Mouse (Mus musculus): ENCODE measurements at regions not wholly inside any gene's neighbourhood (a gene's known extent, or its start where the extent isn't known, plus 50 kb on each side); places are given as distances from the start of the nearest gene placed in this dataset.

DNA sequence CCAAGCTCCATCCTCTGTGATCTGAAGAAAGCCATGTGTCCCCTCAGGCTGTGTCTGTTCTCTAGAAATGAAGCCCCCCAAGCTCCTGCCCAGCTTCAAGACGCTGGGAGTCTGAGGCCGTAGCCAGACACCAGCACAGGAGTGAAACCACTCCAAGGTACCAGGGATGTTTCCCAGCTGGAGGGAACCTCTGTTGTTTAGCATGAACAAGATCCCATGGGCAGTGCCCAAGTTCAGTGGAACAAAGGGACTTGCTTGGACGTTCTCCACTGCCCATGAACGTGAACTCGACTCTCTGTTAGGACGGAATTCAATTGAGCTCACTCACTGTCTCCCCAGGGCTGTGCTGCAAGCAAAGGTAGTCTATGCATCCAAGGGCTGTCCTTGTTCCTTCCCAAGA is 99.2 kb upstream of the Twist2 start:
- TF ChIP-seq CTCF (IDR thresholded peaks at IDR 0.05; ENCODE audit: borderline replicate concordance, control insufficient read depth, extremely low read depth, insufficient read depth, low read length, poor library complexity) (no peak), POLR2A (IDR thresholded peaks at IDR 0.05; ENCODE audit: control insufficient read depth, extremely low read depth, insufficient read depth, low read length, poor library complexity) (no peak)
